Mouse (Mus musculus) kidney, embryonic 14.5 days (tissue): ENCODE results near the gene Acat3. TPM values are rescaled to one million over a fixed set of nuclear protein-coding genes. Genes with fewer than 3 reads are reported as not detected.
"Not testable (repeated sequence)": the region's sequence is repeated elsewhere in the genome, so short reads cannot be mapped to it uniquely, and the experiment has no call there.

Source experiments
- ATAC-seq: fragments of 200-750 bp; cut with Nextera tagmentation; 2 replicates; pipeline ENCODE4 v1.8.0; 2017; ENCODE audit warnings: moderate number of reproducible peaks, mild to moderate bottlenecking, moderate TSS enrichment, moderate library complexity; ENCODE audit not compliant: low FRiP score, low TSS enrichment
- H3K27ac ChIP-seq: fragments of 300-500 bp; sonication (generic); 2 replicates; pipeline ENCODE4 v1.5.1; 2014; ENCODE audit warnings: low read depth, mild to moderate bottlenecking, low read length, moderate library complexity, mixed read lengths
- H3K27me3 ChIP-seq: fragments of 300-500 bp; sonication (generic); 2 replicates; pipeline ENCODE4 v1.6.1; 2014; ENCODE audit warnings: mild to moderate bottlenecking, low read length; ENCODE audit not compliant: control insufficient read depth, insufficient read depth
- H3K36me3 ChIP-seq: fragments of 300-500 bp; sonication (generic); 2 replicates; pipeline ENCODE4 v1.6.1; 2014; ENCODE audit warnings: low read length, mixed read lengths; ENCODE audit not compliant: control insufficient read depth, insufficient read depth
- H3K4me1 ChIP-seq: fragments of 300-500 bp; sonication (generic); 2 replicates; pipeline ENCODE4 v1.6.1; 2014; ENCODE audit warnings: low read length, mixed read lengths; ENCODE audit not compliant: control insufficient read depth, insufficient read depth
- H3K4me2 ChIP-seq: fragments of 300-500 bp; sonication (generic); replicated peaks from 2 replicates; pipeline ENCODE4 v1.6.1; 2014; ENCODE audit warnings: low read depth, mild to moderate bottlenecking, low read length
- H3K4me3 ChIP-seq: fragments of 300-500 bp; sonication (generic); 2 replicates; pipeline ENCODE4 v1.5.1; 2014; ENCODE audit warnings: mild to moderate bottlenecking, low read length
- H3K9ac ChIP-seq: fragments of 300-500 bp; sonication (generic); 2 replicates; pipeline ENCODE4 v1.6.1; 2014; ENCODE audit warnings: low read depth, mild to moderate bottlenecking, low read length, moderate library complexity
- H3K9me3 ChIP-seq: fragments of 300-500 bp; sonication (generic); 2 replicates; pipeline ENCODE4 v1.6.1; 2016; ENCODE audit warnings: low read length; ENCODE audit not compliant: control insufficient read depth
- WGBS: fragments of 180-500 bp; shearing (Covaris S2); extraction: QIAGEN DNeasy Blood & Tissue Kit; methylation state at CpG from one replicate; pipeline ENCODE4 v1.1.7; 2014; 5-methylcytosine and 5-hydroxymethylcytosine counted together
- polyA plus RNA-seq: library from polyadenylated mRNA; unstranded; fragments of >200 nt; fragmentation: Nextera tagmentation; extraction: Ambion mirVana; gene quantifications from 2 replicates; pipeline ENCODE4 v1.2.1, GENCODE M21; 2014

The Acat3 gene
- polyA plus RNA-seq, 1 experiment from 2014 or later, result 0.76 TPM

GRCm38 (mm10) chr17:12931576-12931975, 8.8 kb downstream of the Acat3 start:
- H3K27me3 ChIP-seq, H3K4me2 ChIP-seq, H3K36me3 ChIP-seq, H3K4me3 ChIP-seq, H3K27ac ChIP-seq, H3K9me3 ChIP-seq, H3K4me1 ChIP-seq, H3K9ac ChIP-seq, ATAC-seq: not testable (repeated sequence)
- 85% methylated on average over 5 of the region's 5 CpGs for WGBS

GRCm38 (mm10) chr17:12925703-12926180, 14.7 kb downstream of the Acat3 start:
- H3K4me3 ChIP-seq, result no peak overlapping the region
- no peak overlapping the region for H3K4me2 ChIP-seq
- whole genome bisulfite sequencing, result 83% methylated on average over 8 of the region's 8 CpGs
- H3K27ac ChIP-seq, result no peak overlapping the region
- no peaks in the 10 kb centered on the region for H3K9me3 ChIP-seq
- no peak for ATAC-seq
- H3K9ac ChIP-seq, result no peak overlapping the region
- H3K27me3 ChIP-seq, result no peaks in the 10 kb centered on the region
- H3K36me3 ChIP-seq, result peaks cover 57% of the 10 kb centered on the region
- no peaks in the 10 kb centered on the region for H3K4me1 ChIP-seq

DNA sequence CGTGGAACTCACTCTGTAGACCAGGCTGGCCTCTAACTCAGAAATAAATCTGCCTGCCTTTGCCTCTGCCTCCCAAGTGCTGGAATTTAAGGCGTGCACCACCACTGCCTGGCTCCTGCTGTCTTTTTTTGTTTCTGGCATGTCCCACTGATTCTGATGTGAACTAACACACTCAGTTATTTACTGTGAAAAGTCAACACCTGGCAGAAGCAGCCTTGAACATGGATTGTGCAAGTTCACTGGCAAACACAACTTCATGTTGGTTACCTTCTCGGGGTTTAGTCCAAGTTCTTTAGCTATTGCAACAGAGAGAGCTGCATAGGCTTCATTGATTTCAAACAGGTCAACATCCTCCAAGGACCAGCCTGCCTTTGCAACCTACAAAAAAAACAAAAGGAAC, 15.4 kb downstream of the Acat3 start:
- peaks cover 64% of the 10 kb centered on the region for H3K36me3 ChIP-seq
- ATAC-seq, result no peak

GRCm38 (mm10) chr17:12921073-12921472, 19.3 kb downstream of the Acat3 start:
- no peaks in the 10 kb centered on the region for H3K9me3 ChIP-seq
- H3K27ac ChIP-seq, result no peak overlapping the region
- WGBS, result 89% methylated on average over 1 of the region's 1 CpGs
- no peaks in the 10 kb centered on the region for H3K27me3 ChIP-seq
- H3K4me2 ChIP-seq, result no peak overlapping the region
- no peak for ATAC-seq
- no peak overlapping the region for H3K4me3 ChIP-seq
- no peaks in the 10 kb centered on the region for H3K4me1 ChIP-seq
- H3K36me3 ChIP-seq, result peaks cover 73% of the 10 kb centered on the region
- H3K9ac ChIP-seq, result no peak overlapping the region

More for the DNA sequence above, 15.4 kb downstream of the Acat3 start:
- Histone ChIP-seq H3K27me3 (no peaks in the 10 kb centered on the region), H3K9me3 (no peaks in the 10 kb centered on the region), H3K9ac (no peak overlapping the region), H3K4me1 (no peaks in the 10 kb centered on the region), H3K4me3 (no peak overlapping the region), H3K27ac (no peak overlapping the region), H3K4me2 (no peak overlapping the region)
- WGBS, result 88% methylated on average over 3 of the region's 3 CpGs

DNA sequence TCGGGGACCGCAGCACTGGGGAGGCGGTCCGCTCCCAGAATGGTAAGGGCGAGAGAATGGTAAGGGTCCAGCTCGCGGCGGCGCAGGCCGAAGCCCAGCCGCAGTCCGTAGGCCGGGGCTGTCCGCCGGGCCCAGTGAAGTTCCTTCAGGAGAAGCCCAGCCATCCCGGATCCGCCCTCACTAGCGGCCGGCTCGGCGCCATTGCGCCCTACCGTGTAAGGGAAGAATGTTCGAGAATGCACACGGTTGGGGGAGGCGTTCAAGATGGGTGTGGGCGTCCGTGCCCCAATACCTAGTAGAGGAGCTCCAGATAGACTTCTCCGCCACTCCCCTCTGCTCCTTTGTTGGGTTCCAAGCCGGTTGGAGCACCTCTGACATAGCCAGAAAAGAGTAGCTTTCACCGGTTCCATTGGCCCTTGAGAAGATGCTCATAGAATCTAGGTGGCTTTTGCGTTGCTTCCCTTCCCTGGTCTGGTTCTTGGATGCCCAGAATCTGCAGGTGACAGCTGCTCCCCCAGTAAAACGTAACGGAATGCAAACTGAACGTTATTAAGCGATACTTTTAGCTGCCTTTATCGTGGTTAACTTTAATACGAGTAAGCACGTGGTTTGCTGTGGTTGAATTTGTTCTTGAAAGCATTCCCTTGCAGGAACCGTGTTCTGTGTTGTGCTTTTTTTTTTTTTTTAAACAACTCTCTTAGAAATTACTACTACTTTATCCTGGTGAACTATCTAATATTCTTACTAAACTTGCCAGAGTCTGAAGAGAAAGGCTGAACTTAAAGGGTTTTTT, 23.6 kb downstream of the Acat3 start:
- peaks cover 57% of the 10 kb centered on the region for H3K36me3 ChIP-seq
- H3K27me3 ChIP-seq, result no peaks in the 10 kb centered on the region
- peak overlapping the region; percentile 95 for H3K4me3 ChIP-seq
- H3K27ac ChIP-seq, result peak overlapping the region; percentile 94
- peak; percentile 64 for ATAC-seq
- WGBS, result under 1% methylated on average over 40 of the region's 40 CpGs
- H3K4me2 ChIP-seq, result peak overlapping the region; percentile 47
- no peaks in the 10 kb centered on the region for H3K9me3 ChIP-seq
- H3K9ac ChIP-seq, result peak overlapping the region; percentile 99
- peaks cover 5% of the 10 kb centered on the region; the same call in 1 of the 2 replicates for H3K4me1 ChIP-seq

DNA sequence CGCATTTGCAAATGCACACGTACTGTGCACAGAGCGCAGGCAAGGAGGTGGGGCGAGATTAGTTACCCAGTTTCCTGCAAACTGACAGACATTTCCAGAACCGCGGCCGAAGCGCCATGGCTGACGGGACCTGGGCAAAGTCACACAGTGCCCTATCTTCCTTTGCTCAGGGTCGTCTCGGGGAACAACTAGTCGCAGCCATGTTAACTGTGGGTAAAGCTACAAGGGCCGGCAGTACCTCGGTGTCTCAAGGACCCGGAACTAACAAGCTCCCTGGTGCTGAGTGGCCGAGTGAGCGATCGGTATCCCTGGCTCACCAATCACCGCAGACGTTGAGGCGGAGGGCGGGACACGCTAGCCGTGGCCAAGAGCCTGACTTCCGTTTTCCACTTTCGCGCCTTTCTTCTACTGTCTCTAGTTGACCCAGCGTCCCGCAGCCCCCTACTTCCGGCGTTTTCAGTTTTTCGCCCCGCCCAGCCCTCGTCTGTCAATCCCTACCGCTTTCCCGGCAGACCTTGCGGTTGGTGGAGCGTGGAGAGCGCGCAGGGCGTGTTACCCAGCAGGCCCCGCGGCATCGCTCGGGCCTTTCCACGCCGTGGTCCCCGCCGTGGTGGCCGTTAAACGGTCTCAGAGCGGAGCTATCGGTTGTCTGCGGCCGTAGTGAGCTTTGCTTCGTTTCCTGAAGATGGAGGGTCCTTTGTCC, 24.4 kb downstream of the Acat3 start, which contains the start of gene Mrpl18:
Mrpl18 (minus strand) TSS at position 465 of the 703 bp plus-strand sequence.
- Histone ChIP-seq H3K27ac (peak within 1 kb of the TSS; percentile 94), H3K36me3 (peaks cover 57% of the 10 kb centered on the region), H3K27me3 (no peaks in the 10 kb centered on the region), H3K4me3 (peak within 1 kb of the TSS; percentile 95), H3K4me2 (peak within 1 kb of the TSS; percentile 79), H3K9me3 (no peaks in the 10 kb centered on the region), H3K9ac (peak within 1 kb of the TSS; percentile 99), H3K4me1 (peaks cover 5% of the 10 kb centered on the region; the same call in 1 of the 2 replicates)
- under 1% methylated on average over 55 of the region's 56 CpGs for WGBS
- peak; percentile 99 for ATAC-seq

GRCm38 (mm10) chr17:12915488-12915880, 24.9 kb downstream of the Acat3 start, which contains the start of gene Tcp1:
Gene Tcp1 (plus strand): TSS chr17:12915701.
- peak; percentile 13 for ATAC-seq
- Histone ChIP-seq H3K4me1 (peaks cover 5% of the 10 kb centered on the region; the same call in 1 of the 2 replicates), H3K36me3 (peaks cover 57% of the 10 kb centered on the region), H3K27ac (peak within 1 kb of the TSS; percentile 94), H3K27me3 (no peaks in the 10 kb centered on the region), H3K4me2 (peak within 1 kb of the TSS; percentile 79), H3K9me3 (no peaks in the 10 kb centered on the region), H3K4me3 (peak within 1 kb of the TSS; percentile 95), H3K9ac (peak within 1 kb of the TSS; percentile 99)
- under 1% methylated on average over 18 of the region's 18 CpGs for WGBS

DNA sequence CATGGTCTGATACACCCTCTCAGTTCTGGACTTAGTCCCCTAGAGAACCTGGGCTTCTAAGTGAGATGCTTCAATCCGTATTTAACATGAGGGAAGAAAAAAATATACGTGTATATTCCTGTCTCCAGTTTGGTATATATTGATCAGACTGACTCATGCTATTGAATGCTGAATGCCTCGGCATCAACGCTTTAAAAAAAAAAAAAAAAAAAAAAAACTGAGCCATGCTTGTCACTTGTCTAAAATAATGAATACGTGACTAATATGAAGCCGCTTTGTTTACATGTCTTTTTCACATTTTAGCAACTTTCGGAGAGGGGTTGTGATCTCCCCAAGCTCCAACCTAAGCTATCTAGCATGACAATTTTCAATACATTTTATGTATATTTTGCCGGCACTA, 30.0 kb downstream of the Acat3 start:
- Histone ChIP-seq H3K4me1 (peaks cover 5% of the 10 kb centered on the region; the same call in 1 of the 2 replicates), H3K9ac (no peak overlapping the region), H3K9me3 (no peaks in the 10 kb centered on the region), H3K36me3 (peaks cover 40% of the 10 kb centered on the region), H3K27ac (no peak overlapping the region), H3K27me3 (no peaks in the 10 kb centered on the region), H3K4me3 (no peak overlapping the region), H3K4me2 (no peak overlapping the region)
- 90% methylated on average over 8 of the region's 8 CpGs for WGBS
- no peak for ATAC-seq
